Mouse (Mus musculus) heart, embryonic 12.5 days (tissue): ENCODE results near the gene Tlk1. TPM values are rescaled to one million over a fixed set of nuclear protein-coding genes. Genes with fewer than 3 reads are reported as not detected.

Source experiments
- ATAC-seq: fragments of 200-750 bp; cut with Nextera tagmentation; 2 replicates; pipeline ENCODE4 v1.8.0; 2017; ENCODE audit warnings: moderate TSS enrichment, moderate library complexity; ENCODE audit not compliant: insufficient number of reproducible peaks, low FRiP score
- H3K27ac ChIP-seq: fragments of 300-500 bp; sonication (generic); 2 replicates; pipeline ENCODE4 v1.5.1; 2016; ENCODE audit warnings: mild to moderate bottlenecking, moderate library complexity; ENCODE audit not compliant: poor library complexity, severe bottlenecking
- H3K27me3 ChIP-seq: fragments of 300-500 bp; sonication (generic); replicated peaks from 2 replicates; pipeline ENCODE4 v1.6.1; 2016; ENCODE audit warnings: mild to moderate bottlenecking, moderate library complexity
- H3K36me3 ChIP-seq: fragments of 300-500 bp; sonication (generic); 2 replicates; pipeline ENCODE4 v1.6.1; 2016; ENCODE audit warnings: mild to moderate bottlenecking, moderate library complexity
- H3K4me1 ChIP-seq: fragments of 300-500 bp; sonication (generic); replicated peaks from 2 replicates; pipeline ENCODE4 v1.6.1; 2016; ENCODE audit warnings: mild to moderate bottlenecking
- H3K4me2 ChIP-seq: fragments of 300-500 bp; sonication (generic); 2 replicates; pipeline ENCODE4 v1.6.1; 2016; ENCODE audit warnings: mild to moderate bottlenecking, moderate library complexity
- H3K4me3 ChIP-seq: fragments of 300-500 bp; sonication (generic); 2 replicates; pipeline ENCODE4 v1.5.1; 2016; ENCODE audit warnings: mild to moderate bottlenecking
- H3K9ac ChIP-seq: fragments of 300-500 bp; sonication (generic); 2 replicates; pipeline ENCODE4 v1.6.1; 2016; ENCODE audit warnings: mild to moderate bottlenecking, moderate library complexity
- H3K9me3 ChIP-seq: fragments of 300-500 bp; sonication (generic); replicated peaks from 2 replicates; pipeline ENCODE4 v1.6.1; 2016; ENCODE audit warnings: mild to moderate bottlenecking, moderate library complexity
- WGBS: fragments of 180-500 bp; shearing (Covaris S2); methylation state at CpG from one replicate; pipeline ENCODE4 v1.1.7; 2016; 5-methylcytosine and 5-hydroxymethylcytosine counted together
- polyA plus RNA-seq: library from polyadenylated mRNA; unstranded; fragments of >200 nt; fragmentation: Nextera tagmentation; extraction: Ambion mirVana; gene quantifications from 2 replicates; pipeline ENCODE4 v1.2.1, GENCODE M21; 2016

Gene Tlk1
- polyA plus RNA-seq, 1 experiment from 2014 or later = 43.6 TPM

- H3K4me1 ChIP-seq = 0 out of 2 replicates have a peak, but pooled peaks cover 3% of the 10 kb centered on the region
- no peak overlapping the region for H3K9ac ChIP-seq
- H3K4me2 ChIP-seq = no peak overlapping the region
- ATAC-seq = no peak
- no peaks in the 10 kb centered on the region for H3K9me3 ChIP-seq
- no peaks in the 10 kb centered on the region for H3K27me3 ChIP-seq
- peaks cover 85% of the 10 kb centered on the region for H3K36me3 ChIP-seq
- 80% methylated on average over 11 of the region's 11 CpGs for WGBS
- no peak overlapping the region for H3K4me3 ChIP-seq
- H3K27ac ChIP-seq = no peak overlapping the region
These were observed 135.3 kb downstream of the Tlk1 start for GRCm38 (mm10) chr2:70690195-70690594.

- Histone ChIP-seq H3K27ac (no peak overlapping the region), H3K36me3 (peaks cover 96% of the 10 kb centered on the region), H3K9me3 (no peaks in the 10 kb centered on the region), H3K4me3 (no peak overlapping the region), H3K4me2 (no peak overlapping the region), H3K9ac (no peak overlapping the region), H3K27me3 (no peaks in the 10 kb centered on the region), H3K4me1 (no peaks in the 10 kb centered on the region)
- WGBS = 92% methylated on average over 21 of the region's 21 CpGs
- ATAC-seq = no peak
These were observed 137.0 kb downstream of the Tlk1 start for GRCm38 (mm10) chr2:70688454-70689078.

- no peaks in the 10 kb centered on the region for H3K4me1 ChIP-seq
- 85% methylated on average over 2 of the region's 2 CpGs for WGBS
These were observed 143.2 kb downstream of the Tlk1 start for GRCm38 (mm10) chr2:70682324-70682723.

GRCm38 (mm10) chr2:70673445-70674126 is 151.9 kb downstream of the Tlk1 start:
- Histone ChIP-seq H3K36me3 (peaks cover 13% of the 10 kb centered on the region), H3K4me3 (no peak overlapping the region), H3K27ac (no peak overlapping the region), H3K9me3 (no peaks in the 10 kb centered on the region), H3K4me2 (no peak overlapping the region), H3K9ac (no peak overlapping the region), H3K27me3 (no peaks in the 10 kb centered on the region), H3K4me1 (peaks cover 19% of the 10 kb centered on the region)
- WGBS = 56% methylated on average over 7 of the region's 7 CpGs
- no peak for ATAC-seq

More at GRCm38 (mm10) chr2:70682324-70682723, 143.2 kb downstream of the Tlk1 start:
- no peak for ATAC-seq
- Histone ChIP-seq H3K4me2 (no peak overlapping the region), H3K9ac (no peak overlapping the region), H3K36me3 (peaks cover 92% of the 10 kb centered on the region), H3K9me3 (no peaks in the 10 kb centered on the region), H3K4me3 (no peak overlapping the region), H3K27ac (no peak overlapping the region), H3K27me3 (no peaks in the 10 kb centered on the region)

- 84% methylated on average over 2 of the region's 2 CpGs for WGBS
- 0 out of 2 replicates have a peak, but pooled peaks cover 5% of the 10 kb centered on the region for H3K36me3 ChIP-seq
- H3K4me2 ChIP-seq = no peak overlapping the region
- ATAC-seq = no peak
- no peak overlapping the region for H3K27ac ChIP-seq
- H3K27me3 ChIP-seq = no peaks in the 10 kb centered on the region
- H3K9ac ChIP-seq = no peak overlapping the region
- H3K4me1 ChIP-seq = peaks cover 23% of the 10 kb centered on the region
- no peaks in the 10 kb centered on the region for H3K9me3 ChIP-seq
- no peak overlapping the region for H3K4me3 ChIP-seq
These were observed 153.1 kb downstream of the Tlk1 start for GRCm38 (mm10) chr2:70672476-70672875.

- no peak for ATAC-seq
- H3K4me1 ChIP-seq = peaks cover 30% of the 10 kb centered on the region
- H3K9me3 ChIP-seq = no peaks in the 10 kb centered on the region
- WGBS = 29% methylated on average over 2 of the region's 2 CpGs
- H3K27ac ChIP-seq = no peak overlapping the region
- no peak overlapping the region for H3K4me2 ChIP-seq
- no peaks in the 10 kb centered on the region for H3K27me3 ChIP-seq
- H3K9ac ChIP-seq = no peak overlapping the region
- H3K4me3 ChIP-seq = no peak overlapping the region
- peaks cover 12% of the 10 kb centered on the region; the same call in 1 of the 2 replicates for H3K36me3 ChIP-seq
These were observed 155.6 kb downstream of the Tlk1 start for GRCm38 (mm10) chr2:70669896-70670295.

- peaks cover 30% of the 10 kb centered on the region for H3K4me1 ChIP-seq
- no peak overlapping the region for H3K4me3 ChIP-seq
- no peaks in the 10 kb centered on the region for H3K9me3 ChIP-seq
- H3K27ac ChIP-seq = no peak overlapping the region
- 93% methylated on average over 2 of the region's 2 CpGs for WGBS
- H3K27me3 ChIP-seq = no peaks in the 10 kb centered on the region
- no peak for ATAC-seq
- no peak overlapping the region for H3K4me2 ChIP-seq
- no peak overlapping the region for H3K9ac ChIP-seq
- H3K36me3 ChIP-seq = peaks cover 12% of the 10 kb centered on the region; the same call in 1 of the 2 replicates
These were observed 156.3 kb downstream of the Tlk1 start for GRCm38 (mm10) chr2:70669241-70669640.

GRCm38 (mm10) chr2:70667016-70667415 is 158.5 kb downstream of the Tlk1 start:
- 91% methylated on average over 7 of the region's 7 CpGs for WGBS
- ATAC-seq = no peak

GRCm38 (mm10) chr2:70663764-70664163 is 161.8 kb downstream of the Tlk1 start:
- H3K9ac ChIP-seq = no peak overlapping the region
- H3K27me3 ChIP-seq = no peaks in the 10 kb centered on the region
- no peak overlapping the region for H3K27ac ChIP-seq
- WGBS = 76% methylated on average over 5 of the region's 5 CpGs
- H3K36me3 ChIP-seq = peaks cover 13% of the 10 kb centered on the region
- peak overlapping the region; percentile 76; the same call in 1 of the 2 replicates for H3K4me2 ChIP-seq
- H3K4me1 ChIP-seq = peaks cover 31% of the 10 kb centered on the region
- no peak overlapping the region for H3K4me3 ChIP-seq
- ATAC-seq = no peak
- H3K9me3 ChIP-seq = no peaks in the 10 kb centered on the region

More at GRCm38 (mm10) chr2:70667016-70667415, 158.5 kb downstream of the Tlk1 start:
- no peak overlapping the region for H3K9ac ChIP-seq
- H3K27me3 ChIP-seq = no peaks in the 10 kb centered on the region
- no peak overlapping the region for H3K4me2 ChIP-seq
- peaks cover 39% of the 10 kb centered on the region for H3K4me1 ChIP-seq
- no peak overlapping the region for H3K27ac ChIP-seq
- H3K36me3 ChIP-seq = peaks cover 15% of the 10 kb centered on the region
- H3K4me3 ChIP-seq = no peak overlapping the region
- no peaks in the 10 kb centered on the region for H3K9me3 ChIP-seq
